Mouse (Mus musculus): ENCODE data around the gene Lrrc49.

- peak; percentile 39 for TF ChIP-seq CTCF (conservative IDR thresholded peaks at IDR 0.05; ENCODE audit: insufficient read depth, insufficient read length, low read depth, low read length)
- TF ChIP-seq POLR2A (IDR thresholded peaks at IDR 0.05; ENCODE audit: low read depth, low read length): no peak
Measured at GRCm38 (mm10) chr9:60674780-60675179, 13.2 kb downstream of the Lrrc49 start.
